Mouse (Mus musculus) lung, embryonic 15.5 days (tissue): ENCODE results near the gene Rora. TPM values are rescaled to one million over a fixed set of nuclear protein-coding genes. Genes with fewer than 3 reads are reported as not detected.

Experiments
- ATAC-seq: fragments of 200-750 bp; cut with Nextera tagmentation; 2 replicates; pipeline ENCODE4 v1.8.0; 2017; ENCODE audit warnings: moderate number of reproducible peaks, borderline replicate concordance; ENCODE audit not compliant: low FRiP score, low TSS enrichment; ENCODE audit errors: extremely low read depth
- H3K27ac ChIP-seq: fragments of 300-500 bp; sonication (generic); 2 replicates; pipeline ENCODE4 v1.5.1; 2015; ENCODE audit warnings: moderate library complexity, mild to moderate bottlenecking, inconsistent platforms
- H3K27me3 ChIP-seq: fragments of 300-500 bp; sonication (generic); 2 replicates; pipeline ENCODE4 v1.6.1; 2015; ENCODE audit warnings: inconsistent platforms
- H3K36me3 ChIP-seq: fragments of 300-500 bp; sonication (generic); 2 replicates; pipeline ENCODE4 v1.6.1; 2015; ENCODE audit warnings: inconsistent platforms
- H3K4me1 ChIP-seq: fragments of 300-500 bp; sonication (generic); 2 replicates; pipeline ENCODE4 v1.6.1; 2015; ENCODE audit warnings: inconsistent platforms
- H3K4me2 ChIP-seq: fragments of 300-500 bp; sonication (generic); 2 replicates; pipeline ENCODE4 v1.6.1; 2015; ENCODE audit warnings: inconsistent platforms, mild to moderate bottlenecking, moderate library complexity
- H3K4me3 ChIP-seq: fragments of 300-500 bp; sonication (generic); 2 replicates; pipeline ENCODE4 v1.5.1; 2015; ENCODE audit warnings: mild to moderate bottlenecking, inconsistent platforms
- H3K9ac ChIP-seq: fragments of 300-500 bp; sonication (generic); 2 replicates; pipeline ENCODE4 v1.6.1; 2015; ENCODE audit warnings: inconsistent platforms
- H3K9me3 ChIP-seq: fragments of 300-500 bp; sonication (generic); 2 replicates; pipeline ENCODE4 v1.6.1; 2016; ENCODE audit warnings: inconsistent platforms
- WGBS: fragments of 180-500 bp; shearing (Covaris S2); methylation state at CpG from one replicate; pipeline ENCODE4 v1.1.7; 2015; 5-methylcytosine and 5-hydroxymethylcytosine counted together
- polyA plus RNA-seq: library from polyadenylated mRNA; unstranded; fragments of >200 nt; fragmentation: Nextera tagmentation; extraction: Ambion mirVana; gene quantifications from 2 replicates; pipeline ENCODE4 v1.2.1, GENCODE M21; 2015

The Rora gene
- polyA plus RNA-seq, 1 experiment from 2014 or later, result 6.9 TPM

DNA sequence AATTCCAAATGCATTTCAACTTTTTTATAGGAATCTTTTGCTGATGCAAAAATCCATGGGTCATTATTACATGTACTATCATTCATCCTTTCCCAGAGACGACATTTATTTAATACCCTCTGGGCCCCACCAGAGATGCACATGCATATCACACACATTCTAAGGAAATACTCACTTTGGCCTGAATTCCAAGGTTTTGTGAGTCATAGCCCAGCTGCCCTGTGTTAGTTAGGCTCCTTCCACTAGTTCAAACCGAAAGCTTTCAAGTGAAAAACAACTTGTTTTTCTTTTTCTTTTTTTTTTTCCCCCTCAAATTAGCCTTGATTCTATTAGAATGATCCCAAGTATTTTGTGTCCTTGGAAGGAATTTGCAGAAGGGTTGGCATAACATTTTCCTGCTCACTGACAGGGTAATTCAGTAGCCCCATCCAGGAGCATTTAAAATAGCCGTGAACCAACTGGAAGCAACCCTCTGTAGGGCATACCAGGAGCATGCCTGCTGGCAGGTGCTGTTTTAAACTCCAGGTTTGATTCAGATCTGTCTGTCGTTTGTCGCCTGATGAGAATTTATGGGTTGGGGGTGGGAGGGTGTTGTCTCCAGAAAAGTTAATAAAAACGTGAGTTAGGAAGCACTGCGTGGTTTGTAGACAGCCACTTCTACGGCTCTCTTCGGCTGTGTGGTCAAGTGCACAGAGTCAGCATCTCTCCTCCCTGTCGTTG lies 621.3 kb downstream of the Rora start:
- no peak for ATAC-seq
- no peak overlapping the region for H3K4me3 ChIP-seq
- WGBS, result 64% methylated on average over 10 of the region's 10 CpGs
- H3K4me2 ChIP-seq, result no peak overlapping the region
- H3K27ac ChIP-seq, result no peak overlapping the region
- no peaks in the 10 kb centered on the region for H3K36me3 ChIP-seq
- no peaks in the 10 kb centered on the region for H3K9me3 ChIP-seq
- no peaks in the 10 kb centered on the region for H3K4me1 ChIP-seq
- H3K27me3 ChIP-seq, result no peaks in the 10 kb centered on the region
- no peak overlapping the region for H3K9ac ChIP-seq

DNA sequence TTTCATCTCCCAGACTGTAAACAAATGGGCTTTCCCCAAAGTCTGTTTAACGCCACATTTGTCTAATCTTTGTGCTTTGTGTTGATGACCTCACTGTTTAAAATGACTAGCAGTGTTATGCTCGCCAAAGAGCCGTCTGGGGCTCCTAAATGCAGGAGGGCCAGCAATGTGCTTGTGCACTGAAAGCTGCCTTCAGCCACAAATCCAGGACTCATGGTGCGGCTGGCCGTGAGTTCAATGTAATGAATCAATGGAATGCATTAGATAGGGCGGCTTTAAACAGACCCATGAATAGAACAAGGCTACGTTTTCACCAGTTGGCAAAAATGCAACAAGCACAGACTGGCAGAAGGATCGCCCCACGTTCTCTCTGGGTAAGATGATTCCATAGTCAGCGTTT lies 623.7 kb downstream of the Rora start:
- Histone ChIP-seq H3K4me2 (no peak overlapping the region), H3K9ac (no peak overlapping the region), H3K36me3 (no peaks in the 10 kb centered on the region), H3K27ac (no peak overlapping the region), H3K4me1 (no peaks in the 10 kb centered on the region), H3K9me3 (no peaks in the 10 kb centered on the region), H3K27me3 (no peaks in the 10 kb centered on the region), H3K4me3 (no peak overlapping the region)
- ATAC-seq, result no peak
- WGBS, result 48% methylated on average over 10 of the region's 10 CpGs

DNA sequence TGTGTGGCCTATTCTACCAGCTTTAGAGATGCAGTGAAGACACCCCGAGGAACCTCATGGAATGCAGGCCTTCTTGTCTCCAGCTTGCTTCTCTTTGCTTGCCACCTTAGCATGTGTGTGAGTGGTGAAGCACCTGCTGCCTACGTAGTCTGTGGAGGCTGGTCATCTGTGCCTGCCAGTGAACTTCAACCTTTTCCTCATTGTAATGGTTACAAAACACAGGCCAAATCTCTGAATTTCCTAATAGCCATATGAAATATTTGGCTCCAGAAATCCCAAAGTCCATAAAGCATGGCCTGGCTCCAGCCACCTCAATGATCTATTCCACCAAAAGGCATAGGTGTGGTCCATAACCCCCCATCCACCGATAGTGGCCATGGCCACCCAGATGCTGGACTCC lies 631.4 kb downstream of the Rora start:
- Histone ChIP-seq H3K4me1 (no peaks in the 10 kb centered on the region), H3K27me3 (no peaks in the 10 kb centered on the region), H3K4me2 (no peak overlapping the region), H3K4me3 (no peak overlapping the region), H3K27ac (no peak overlapping the region), H3K9ac (no peak overlapping the region), H3K9me3 (no peaks in the 10 kb centered on the region), H3K36me3 (no peaks in the 10 kb centered on the region)
- WGBS, result 83% methylated on average over 3 of the region's 3 CpGs
- ATAC-seq, result no peak

DNA sequence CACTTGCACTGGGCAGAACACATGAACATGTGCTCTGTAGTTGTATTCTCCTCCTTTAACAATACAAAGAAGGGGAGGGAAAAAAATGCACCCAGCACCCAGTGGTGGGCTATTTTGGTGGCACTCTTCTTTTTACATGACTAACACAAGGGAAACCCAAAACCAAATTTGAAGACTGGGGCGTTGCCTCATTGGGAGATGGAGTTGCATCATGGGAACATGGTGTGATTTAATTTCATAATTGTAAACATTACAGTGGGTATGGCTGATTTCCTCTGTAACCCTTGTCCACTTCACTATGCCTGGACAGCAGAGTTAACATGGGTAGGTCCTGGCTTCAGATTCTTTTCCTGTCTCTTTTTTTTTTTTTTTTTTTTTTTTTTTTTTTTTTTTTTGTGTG lies 634.5 kb downstream of the Rora start:
- Histone ChIP-seq H3K9me3 (no peaks in the 10 kb centered on the region), H3K4me3 (no peak overlapping the region), H3K4me2 (no peak overlapping the region), H3K9ac (no peak overlapping the region), H3K36me3 (no peaks in the 10 kb centered on the region), H3K27ac (no peak overlapping the region), H3K27me3 (peaks cover 23% of the 10 kb centered on the region), H3K4me1 (peaks cover 12% of the 10 kb centered on the region)
- ATAC-seq, result no peak
- WGBS, result 71% methylated on average over 1 of the region's 1 CpGs

DNA sequence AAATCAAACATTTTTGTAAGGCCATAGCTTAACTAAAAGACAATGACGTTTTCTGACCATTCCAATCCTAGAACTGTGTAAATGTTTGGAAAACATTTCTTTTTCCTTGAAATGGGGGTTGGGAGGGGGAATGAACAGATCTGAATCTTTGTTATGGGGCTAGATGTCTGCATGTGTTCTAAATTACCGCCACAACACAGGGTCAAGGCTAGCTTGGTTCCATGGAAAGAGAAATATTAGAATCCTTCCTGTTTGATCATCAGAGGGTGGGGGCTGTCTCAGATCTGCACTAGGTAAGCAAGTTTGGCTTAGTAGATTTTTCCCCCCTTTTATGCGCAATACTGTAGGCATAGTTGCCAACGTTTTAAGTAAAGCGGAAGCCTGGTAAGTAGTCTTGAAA lies 635.0 kb downstream of the Rora start:
- H3K9me3 ChIP-seq, result no peaks in the 10 kb centered on the region
- H3K4me1 ChIP-seq, result peaks cover 12% of the 10 kb centered on the region
- H3K4me3 ChIP-seq, result no peak overlapping the region; the same call in 1 of the 2 replicates
- H3K27me3 ChIP-seq, result peaks cover 28% of the 10 kb centered on the region
- no peak for ATAC-seq
- no peak overlapping the region for H3K27ac ChIP-seq
- 41% methylated on average over 5 of the region's 5 CpGs for WGBS
- no peaks in the 10 kb centered on the region for H3K36me3 ChIP-seq
- peak overlapping the region; percentile 98; the same call in 1 of the 2 replicates for H3K4me2 ChIP-seq
- H3K9ac ChIP-seq, result no peak overlapping the region

GRCm38 (mm10) chr9:69289056-69290017 lies 635.8 kb downstream of the Rora start:
- ATAC-seq, result peak; percentile 91
- Histone ChIP-seq H3K9ac (peak overlapping the region; percentile 59), H3K27me3 (peaks cover 35% of the 10 kb centered on the region), H3K9me3 (no peaks in the 10 kb centered on the region), H3K36me3 (no peaks in the 10 kb centered on the region), H3K4me3 (peak overlapping the region; percentile 71), H3K4me2 (peak overlapping the region; percentile 98), H3K27ac (peak overlapping the region; percentile 15; the same call in 1 of the 2 replicates), H3K4me1 (peaks cover 12% of the 10 kb centered on the region)
- WGBS, result under 1% methylated on average over 58 of the region's 59 CpGs

- H3K27ac ChIP-seq, result peak overlapping the region; percentile 15; the same call in 1 of the 2 replicates
- under 1% methylated on average over 71 of the region's 73 CpGs for WGBS
- peak overlapping the region; percentile 71 for H3K4me3 ChIP-seq
These were observed 636.7 kb downstream of the Rora start for GRCm38 (mm10) chr9:69290018-69290880.

DNA sequence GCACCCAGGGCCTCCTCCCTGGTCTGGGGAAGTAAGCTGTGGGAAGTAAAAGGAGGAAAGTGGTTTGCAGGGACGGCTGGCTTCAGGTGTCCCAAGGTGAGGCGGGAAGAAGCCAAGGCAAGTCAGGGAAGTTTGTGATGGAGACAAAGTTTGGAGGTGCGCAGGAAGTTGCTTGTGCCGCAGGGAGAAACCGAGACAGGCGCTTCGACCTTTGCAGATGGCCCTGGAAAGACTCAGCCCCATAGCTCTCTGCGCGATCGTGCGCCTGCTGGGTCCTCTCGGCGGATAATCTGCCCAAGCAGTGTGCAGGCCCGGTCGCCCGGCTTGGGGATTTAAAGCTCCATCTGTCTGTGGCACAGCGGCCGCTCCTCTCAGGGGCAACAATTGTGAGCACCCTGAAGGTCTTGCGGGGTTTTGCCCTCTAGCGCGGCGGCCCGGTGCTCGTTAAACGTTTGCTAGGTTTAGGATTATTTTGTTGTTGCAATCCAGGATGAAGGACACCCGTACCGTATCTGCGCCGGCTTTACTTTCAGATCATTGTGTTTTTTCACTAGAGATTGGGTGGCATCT lies 637.4 kb downstream of the Rora start:
- peak; percentile 1; the same call in 1 of the 2 replicates for ATAC-seq
- peak overlapping the region; percentile 98 for H3K4me2 ChIP-seq
- no peak overlapping the region for H3K27ac ChIP-seq
- 3% methylated on average over 29 of the region's 29 CpGs for WGBS
- no peaks in the 10 kb centered on the region for H3K36me3 ChIP-seq
- no peaks in the 10 kb centered on the region for H3K9me3 ChIP-seq
- peak overlapping the region; percentile 71 for H3K4me3 ChIP-seq
- H3K4me1 ChIP-seq, result peaks cover 12% of the 10 kb centered on the region
- peaks cover 39% of the 10 kb centered on the region for H3K27me3 ChIP-seq
- peak overlapping the region; percentile 59 for H3K9ac ChIP-seq

More at GRCm38 (mm10) chr9:69290018-69290880, 636.7 kb downstream of the Rora start:
- no peaks in the 10 kb centered on the region for H3K9me3 ChIP-seq
- H3K27me3 ChIP-seq, result peaks cover 39% of the 10 kb centered on the region
- no peaks in the 10 kb centered on the region for H3K36me3 ChIP-seq
- peaks cover 12% of the 10 kb centered on the region for H3K4me1 ChIP-seq
- ATAC-seq, result peak; percentile 56
- peak overlapping the region; percentile 98 for H3K4me2 ChIP-seq
- peak overlapping the region; percentile 59 for H3K9ac ChIP-seq

GRCm38 (mm10) chr9:69291451-69291850 lies 637.9 kb downstream of the Rora start:
- Histone ChIP-seq H3K4me2 (peak overlapping the region; percentile 98), H3K36me3 (no peaks in the 10 kb centered on the region), H3K9me3 (no peaks in the 10 kb centered on the region), H3K4me3 (peak overlapping the region; percentile 71), H3K27me3 (peaks cover 39% of the 10 kb centered on the region), H3K27ac (no peak overlapping the region), H3K9ac (0 out of 2 replicates have a peak overlapping the region, but pooled peaks have one; percentile 59), H3K4me1 (peaks cover 12% of the 10 kb centered on the region)
- ATAC-seq, result no peak
- WGBS, result 16% methylated on average over 13 of the region's 13 CpGs

DNA sequence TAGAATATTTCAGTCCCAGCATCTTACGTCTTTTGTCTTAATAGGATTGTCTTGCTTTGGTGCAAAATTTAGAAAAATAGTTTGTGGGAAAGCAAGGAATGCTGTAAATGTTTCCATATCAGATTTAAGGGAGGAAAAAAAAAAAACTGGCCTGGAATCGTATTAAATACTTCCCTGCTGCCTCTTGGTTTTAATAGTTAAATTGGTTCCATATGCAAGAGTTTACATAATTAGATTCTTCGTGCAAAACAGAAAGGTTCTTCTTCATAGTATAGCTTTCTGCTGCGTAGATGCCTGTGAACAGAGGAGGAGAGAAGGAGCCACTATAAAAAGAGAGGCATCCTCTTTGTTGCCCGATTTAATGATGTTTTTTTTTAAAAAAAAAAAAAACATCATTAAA lies 638.8 kb downstream of the Rora start:
- no peaks in the 10 kb centered on the region for H3K9me3 ChIP-seq
- H3K4me1 ChIP-seq, result peaks cover 12% of the 10 kb centered on the region
- 70% methylated on average over 5 of the region's 5 CpGs for WGBS
- no peak overlapping the region for H3K9ac ChIP-seq
- ATAC-seq, result no peak
- H3K27ac ChIP-seq, result no peak overlapping the region
- H3K27me3 ChIP-seq, result peaks cover 39% of the 10 kb centered on the region
- H3K4me2 ChIP-seq, result no peak overlapping the region
- H3K36me3 ChIP-seq, result no peaks in the 10 kb centered on the region
- H3K4me3 ChIP-seq, result no peak overlapping the region
